Mouse (Mus musculus) adrenal gland, postnatal 4 days (tissue): ENCODE results near the gene Ptprq. TPM values are rescaled to one million over a fixed set of nuclear protein-coding genes. Genes with fewer than 3 reads are reported as not detected.

Experiments
- DNase-seq, 2 experiments: peaks; one replicate each; pipeline ENCODE4 v3.0.0; 2021 to 2022; ENCODE audit warnings: low spot score in 2 of 2, mixed read lengths in 2 of 2
- long read RNA-seq, 2 experiments: library from polyadenylated mRNA; stranded (forward); transcript quantifications; one replicate each; pipeline ENCODE4 v2.0.0; 2021
- total RNA-seq, 2 experiments: library from RNA; stranded (reverse); gene quantifications; 2 replicates each; pipeline ENCODE4 v1.2.3; 2021

Ptprq gene
- total RNA-seq = under 1 TPM; 0.14 to 0.20 TPM
- long read RNA-seq, experiment 1 = 0 reads
- long read RNA-seq, experiment 2 = 0 reads

GRCm38 (mm10) chr10:107719806-107720205 is at the start of gene Ptprq:
TSS of gene Ptprq (minus strand) at chr10:107720051.
- DNase-seq = no peak

DNA sequence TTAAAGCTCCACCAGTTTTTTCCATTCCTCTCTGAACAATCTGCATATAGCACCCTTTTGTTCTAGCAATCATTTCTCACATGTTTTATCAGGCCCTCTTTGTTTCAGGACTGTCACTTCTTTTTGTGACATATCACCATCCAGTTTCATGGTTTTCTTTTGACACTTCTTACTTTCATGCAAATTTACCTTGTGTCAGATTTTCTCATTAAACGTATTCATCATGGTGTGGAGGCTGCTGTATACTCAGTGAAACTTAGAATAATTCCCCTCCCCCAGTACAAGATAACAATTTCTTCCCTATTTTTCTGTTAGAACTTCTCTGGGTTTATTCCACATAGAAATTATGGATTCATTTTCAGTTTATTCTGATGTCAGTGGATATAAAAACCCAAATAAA is 39.8 kb upstream of the Ptprq start:
- DNase-seq = no peak

GRCm38 (mm10) chr10:107753471-107753870 is 33.6 kb upstream of the Ptprq start:
- DNase-seq = no peak

GRCm38 (mm10) chr10:107752351-107753143 is 32.7 kb upstream of the Ptprq start:
- DNase-seq = no peak

- no peak for DNase-seq
Measured at GRCm38 (mm10) chr10:107751944-107752343, 32.1 kb upstream of the Ptprq start.

DNA sequence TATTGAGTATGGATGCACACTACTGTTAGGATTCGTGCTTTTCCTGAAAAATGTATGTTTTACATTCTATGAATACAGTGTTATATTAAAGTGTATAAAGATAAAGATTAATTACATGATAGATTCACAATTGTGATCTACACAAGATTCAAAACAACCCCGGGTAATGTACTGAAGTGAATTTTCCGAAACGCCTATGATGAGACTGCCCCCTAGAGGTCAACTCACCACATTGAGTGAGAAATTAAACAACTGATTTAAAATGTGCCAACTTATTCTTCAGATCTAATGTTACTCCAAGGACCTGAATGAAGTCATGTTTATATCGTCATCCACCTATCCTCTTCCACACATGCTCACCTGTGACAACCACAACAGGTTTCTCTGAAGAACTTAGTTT is 27.7 kb upstream of the Ptprq start:
- no peak for DNase-seq

- DNase-seq = no peak
Measured at GRCm38 (mm10) chr10:107746717-107747116, 26.9 kb upstream of the Ptprq start.

GRCm38 (mm10) chr10:107739815-107740214 is 20.0 kb upstream of the Ptprq start:
- DNase-seq = no peak

GRCm38 (mm10) chr10:107737743-107738142 is 17.9 kb upstream of the Ptprq start:
- no peak for DNase-seq

DNA sequence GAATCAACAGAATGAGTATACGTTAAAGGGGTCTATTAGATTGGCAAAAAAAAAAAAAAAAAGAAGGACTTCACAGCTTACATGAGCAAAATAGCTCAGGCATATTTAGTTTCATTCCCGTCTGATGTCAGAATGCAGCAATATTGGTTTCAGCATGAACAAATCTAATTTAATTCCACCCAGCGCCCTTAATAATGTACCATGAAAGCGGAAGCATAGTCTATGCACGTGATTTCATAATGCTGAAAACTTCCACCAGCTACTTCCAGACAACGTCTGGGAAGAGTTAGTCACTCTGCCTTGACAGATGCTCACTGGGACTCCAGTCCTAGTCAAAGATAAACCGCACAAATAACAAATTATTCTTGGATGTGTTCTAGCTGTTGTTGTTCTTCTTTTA is 15.6 kb upstream of the Ptprq start:
- no peak for DNase-seq

- no peak for DNase-seq
Measured at GRCm38 (mm10) chr10:107734327-107734726, 14.5 kb upstream of the Ptprq start.

DNA sequence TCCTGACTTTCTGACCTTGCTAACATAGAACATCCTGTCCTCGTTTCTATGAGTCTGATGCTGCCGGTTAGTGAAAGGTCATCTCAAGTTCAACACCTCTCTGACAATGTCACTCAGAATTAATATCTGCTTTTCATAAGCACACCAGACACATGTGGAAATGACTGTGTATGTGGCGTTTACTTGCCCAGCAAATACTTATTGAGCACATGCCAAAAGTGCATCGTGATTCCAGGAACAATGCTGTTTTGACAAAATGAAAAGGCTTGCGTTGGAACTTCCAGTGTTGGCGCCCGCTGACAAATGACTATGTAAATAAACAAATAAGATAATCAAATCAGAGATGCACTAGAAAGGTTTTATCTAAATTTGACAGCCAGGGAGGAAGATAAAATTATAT is 5.8 kb upstream of the Ptprq start:
- DNase-seq = no peak

DNA sequence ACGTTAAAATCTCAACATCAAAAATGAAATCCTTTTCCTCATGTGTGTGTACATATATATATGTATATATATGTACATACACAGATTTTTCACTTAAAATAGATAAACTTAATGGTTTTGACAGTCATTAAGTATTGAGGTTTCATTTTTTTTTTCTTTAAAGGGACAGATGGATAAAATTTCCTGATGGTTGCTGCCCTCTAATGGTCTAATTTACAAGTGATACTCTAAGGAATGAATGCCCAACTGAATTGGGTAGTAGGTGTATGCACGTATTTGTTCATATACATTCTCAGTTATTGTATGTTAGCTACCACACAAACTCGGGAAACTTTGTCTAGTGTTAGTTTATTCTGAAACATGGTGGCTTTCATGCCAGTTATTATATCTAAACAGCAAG is 15.4 kb downstream of the Ptprq start:
- no peak for DNase-seq

DNA sequence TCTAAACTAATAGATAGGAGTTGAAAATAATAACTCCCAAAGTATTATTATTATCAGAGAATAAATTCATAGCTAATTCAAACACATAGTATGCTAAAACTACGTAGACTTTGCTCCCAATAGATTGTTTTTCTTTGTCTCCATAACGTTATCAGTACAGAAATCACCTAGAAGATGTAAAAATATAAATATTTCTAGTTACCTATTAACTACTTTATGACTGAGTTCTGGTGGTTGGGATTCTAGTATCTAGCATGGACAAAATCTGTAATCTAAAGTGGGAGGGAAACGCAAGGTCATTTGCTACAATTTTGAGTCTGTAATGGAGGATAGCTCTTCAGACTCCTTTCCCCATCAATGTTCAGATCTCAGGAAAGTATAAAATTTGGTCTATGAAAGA is 18.9 kb downstream of the Ptprq start:
- no peak for DNase-seq

DNA sequence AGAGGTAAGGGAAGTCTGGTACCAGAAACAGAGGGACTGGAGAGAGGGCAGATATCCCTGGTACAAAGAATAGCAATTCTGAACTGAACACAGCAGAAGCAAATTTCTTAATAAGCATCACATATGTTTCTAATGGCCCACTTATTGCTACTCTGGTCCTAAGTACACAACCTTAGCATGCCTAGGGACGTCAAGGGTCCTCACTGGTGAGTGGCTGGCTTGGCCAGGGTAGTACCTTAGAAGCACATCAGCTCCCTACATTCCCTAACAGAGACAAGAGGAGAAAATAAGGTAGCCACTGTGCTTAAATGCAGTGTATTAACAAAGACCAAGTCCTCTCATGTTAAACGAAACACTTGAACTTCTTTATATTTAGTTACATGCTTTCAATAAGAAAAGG is 21.1 kb downstream of the Ptprq start:
- DNase-seq = no peak

DNA sequence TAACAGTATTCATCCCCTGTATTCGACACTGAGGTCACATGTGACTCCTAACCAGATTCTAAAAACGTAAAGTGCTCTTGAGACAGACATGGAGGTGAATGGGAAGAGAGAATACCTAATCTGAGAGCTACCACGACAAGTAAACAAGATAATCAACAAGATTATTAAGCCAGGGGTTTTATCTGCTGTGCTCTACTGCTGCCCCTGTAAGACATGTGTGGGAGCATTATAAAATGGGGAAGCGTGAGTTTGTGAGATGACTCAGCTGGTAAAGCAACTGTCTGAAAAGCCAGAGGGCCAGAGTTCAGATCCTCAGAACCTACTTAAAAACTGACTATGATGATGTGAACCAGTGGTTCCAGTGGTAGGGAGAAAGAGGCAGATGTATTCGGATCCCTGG is 22.7 kb downstream of the Ptprq start:
- DNase-seq = no peak

GRCm38 (mm10) chr10:107687382-107687781 is 32.5 kb downstream of the Ptprq start:
- DNase-seq = no peak

GRCm38 (mm10) chr10:107675994-107676393 is 43.9 kb downstream of the Ptprq start:
- DNase-seq = no peak

- DNase-seq = no peak
Measured at GRCm38 (mm10) chr10:107668374-107669094, 51.3 kb downstream of the Ptprq start.

GRCm38 (mm10) chr10:107662372-107663065 is 57.3 kb downstream of the Ptprq start:
- DNase-seq = no peak

GRCm38 (mm10) chr10:107661970-107662369 is 57.9 kb downstream of the Ptprq start:
- no peak for DNase-seq

- DNase-seq = no peak
Measured at GRCm38 (mm10) chr10:107659141-107659540, 60.7 kb downstream of the Ptprq start.
